Mouse (Mus musculus) c-Kit-positive CD71-positive TER-119-negative erythroid progenitor cells, embryonic 14.5 days (primary cell): ENCODE data around the gene Nrl.

ENCODE experiments used
- DNase-seq: peaks from one replicate; pipeline ENCODE4 v3.0.0-alpha.2; 2013; ENCODE audit warnings: low read depth

The Nrl gene

GRCm38 (mm10) chr14:55484430-55485085 lies 40.2 kb downstream of the Nrl start:
- no peak for DNase-seq

DNA sequence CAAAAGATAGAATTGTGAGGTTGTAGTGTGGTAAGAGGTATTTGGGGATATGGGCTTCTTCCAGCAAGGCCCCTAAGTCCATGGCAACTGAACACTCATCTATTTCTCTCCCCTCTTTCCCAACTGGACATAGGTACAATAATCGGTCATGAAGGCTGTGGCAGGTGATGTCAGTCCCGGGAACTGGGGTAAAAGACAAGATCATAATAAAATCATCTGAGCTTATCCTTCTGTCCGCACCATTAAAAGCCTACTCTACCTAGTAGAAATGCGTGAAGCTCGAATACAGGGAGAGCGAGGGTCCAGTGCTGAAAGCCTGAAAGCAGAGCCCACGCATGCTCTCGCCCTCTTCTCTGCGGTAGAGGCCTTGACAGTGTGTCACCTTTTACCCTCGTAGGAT lies 45.2 kb downstream of the Nrl start:
- DNase-seq: no peak

DNA sequence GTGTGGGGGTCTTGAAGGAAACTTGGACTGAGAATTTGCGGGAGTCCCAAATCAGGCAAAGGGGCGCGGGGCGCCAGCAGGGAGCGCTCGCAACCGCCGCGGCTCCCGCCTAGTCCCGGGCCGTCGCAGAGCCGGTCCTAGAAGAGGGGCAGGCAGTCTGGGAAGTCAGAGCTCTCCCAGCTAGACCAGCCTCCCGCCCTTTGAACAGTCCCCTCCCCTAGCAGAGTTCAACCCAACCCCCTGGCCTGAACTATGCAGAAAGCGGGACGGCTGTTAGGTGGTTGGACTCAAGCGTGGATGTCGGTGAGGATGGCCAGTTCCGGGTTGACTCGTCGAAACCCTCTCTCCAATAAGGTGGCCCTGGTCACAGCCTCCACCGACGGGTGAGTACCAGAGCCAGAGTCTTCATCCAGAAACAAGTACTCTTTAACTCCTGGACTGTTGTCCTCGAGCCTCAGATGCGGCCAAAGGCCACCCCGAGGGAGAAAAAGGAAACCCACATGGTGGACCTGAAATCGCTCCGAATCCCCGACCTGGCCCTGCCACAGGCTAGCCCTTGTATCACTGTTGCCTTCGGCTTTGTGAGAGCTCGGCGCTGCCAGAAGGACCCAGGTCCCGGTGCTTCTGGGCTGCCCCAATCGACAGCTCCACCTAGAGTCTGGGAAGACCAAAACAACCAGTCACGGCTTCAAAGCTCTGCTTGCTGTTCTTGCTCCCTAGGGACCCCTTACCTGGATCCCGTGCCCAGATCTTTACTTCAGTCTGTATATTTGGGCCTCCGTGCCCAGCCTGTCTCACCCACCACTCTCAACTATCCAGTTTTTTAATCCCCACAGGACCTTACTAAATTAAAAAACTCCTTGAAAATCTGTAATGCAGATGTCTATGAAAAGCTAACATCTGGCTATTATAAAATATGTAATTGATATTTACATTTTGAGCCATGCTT lies 45.9 kb downstream of the Nrl start, which contains the start of gene Dhrs4:
TSS of gene Dhrs4 (plus strand) at position 108 of the 949 bp plus-strand sequence.
- peak; percentile 66 for DNase-seq

- DNase-seq: no peak
Measured at GRCm38 (mm10) chr14:55477829-55478228, 47.0 kb downstream of the Nrl start.

DNA sequence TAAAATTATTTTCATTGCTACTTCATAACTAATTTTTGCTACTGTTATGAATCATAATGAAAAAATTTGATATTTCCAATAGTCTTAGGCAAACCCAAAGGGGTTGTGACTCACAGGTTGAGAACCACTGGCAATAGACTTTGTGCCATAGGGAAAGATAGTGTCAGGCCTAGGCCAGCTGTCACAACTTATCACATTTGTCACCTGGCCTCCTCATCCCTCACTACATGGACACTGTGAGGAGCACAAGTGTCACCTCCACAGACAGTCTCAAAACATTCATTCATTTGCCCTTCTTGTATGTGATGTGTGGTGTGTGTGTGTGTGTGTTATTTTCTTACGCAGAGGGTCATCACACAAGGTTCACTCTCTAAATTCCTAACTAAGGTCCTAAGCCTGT lies 47.4 kb downstream of the Nrl start:
- no peak for DNase-seq

- no peak for DNase-seq
Measured at GRCm38 (mm10) chr14:55475654-55476053, 49.1 kb downstream of the Nrl start.

DNA sequence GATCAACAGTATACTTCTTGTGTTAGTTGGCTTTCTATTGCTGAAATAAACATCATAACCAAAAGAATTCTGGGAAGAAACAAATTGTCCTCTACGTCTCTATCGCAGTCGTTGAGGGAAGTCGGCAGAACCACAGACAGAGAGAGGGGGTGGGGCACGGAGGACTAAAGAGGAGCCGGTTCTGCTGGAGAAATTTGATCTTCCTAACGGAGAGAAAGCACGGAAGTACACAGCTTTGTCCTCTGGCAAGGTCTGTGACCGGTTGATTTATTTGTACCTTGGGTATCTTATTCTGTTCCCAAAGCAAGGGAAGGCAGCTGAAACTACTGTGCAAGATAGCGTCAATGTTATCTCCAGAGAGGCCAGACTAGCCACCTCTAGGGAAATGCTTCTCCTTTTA lies 54.0 kb downstream of the Nrl start:
- no peak for DNase-seq

GRCm38 (mm10) chr14:55469821-55470220 lies 55.0 kb downstream of the Nrl start:
- DNase-seq: no peak

DNA sequence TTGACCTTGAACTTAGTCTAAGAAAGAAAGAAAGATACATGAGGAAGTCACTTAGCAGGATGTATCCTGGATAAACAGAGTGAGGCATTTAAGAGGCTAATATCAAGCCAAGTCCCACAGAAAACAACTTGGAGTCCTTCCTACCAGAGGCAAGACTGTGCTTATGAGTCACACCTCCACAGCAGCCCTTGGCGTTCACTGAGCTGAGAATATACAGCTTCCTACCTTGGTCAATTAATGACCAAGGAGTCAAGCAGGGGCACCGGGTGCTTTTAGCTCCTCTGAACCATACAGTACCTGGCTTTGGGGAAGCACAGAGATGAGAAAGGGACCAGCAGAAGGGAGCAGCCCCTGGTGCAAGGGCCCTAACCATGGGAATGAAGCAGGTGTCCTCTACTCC lies 55.7 kb downstream of the Nrl start:
- no peak for DNase-seq
